Mouse (Mus musculus): ENCODE results near the gene Psme3. TPM values are rescaled to one million over a fixed set of nuclear protein-coding genes. Genes with fewer than 3 reads are reported as not detected.

The Psme3 gene
- polyA plus RNA-seq, 1 experiment from 2014 or later: 44.1 TPM

DNA sequence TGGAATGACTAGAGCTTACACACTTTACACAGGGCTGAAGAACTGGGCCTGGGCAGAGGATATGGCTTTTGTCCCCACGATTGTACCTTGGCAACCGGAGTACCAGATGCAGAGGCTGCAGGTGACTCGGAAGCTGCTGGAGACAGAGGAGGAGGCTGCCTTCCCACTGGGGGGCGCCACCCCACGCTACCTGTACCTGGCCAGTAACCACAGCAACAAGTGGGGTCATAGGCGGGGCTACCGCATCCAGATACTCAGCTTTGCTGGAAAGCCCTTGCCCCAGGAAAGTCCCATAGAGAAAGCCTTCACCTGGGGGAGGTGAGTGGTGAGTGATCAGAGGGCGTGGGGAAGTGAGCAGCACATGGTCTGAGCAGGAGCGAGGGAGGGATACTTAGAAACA, 19.7 kb downstream of the Psme3 start:
- Histone ChIP-seq H3K4me3 (ENCODE audit: low read depth, low read length) (no peak overlapping the region), H3K9ac (replicated peaks; ENCODE audit: low read depth) (no peak overlapping the region), H3K36me3 (ENCODE audit: insufficient read depth, low read length) (no peaks in the 10 kb centered on the region), H3K4me2 (replicated peaks; ENCODE audit: low read depth, low read length) (no peak overlapping the region), H3K9me3 (ENCODE audit: low read length) (no peaks in the 10 kb centered on the region), H3K27me3 (replicated peaks; ENCODE audit: insufficient read depth, low read length) (no peaks in the 10 kb centered on the region), H3K27ac (ENCODE audit: low read length) (no peak overlapping the region), H3K4me1 (ENCODE audit: insufficient read depth, low read depth, low read length) (no peaks in the 10 kb centered on the region)
- DNase-seq (ENCODE audit: low spot score) (no peak), ATAC-seq (no peak)
- WGBS: 74% methylated on average over 9 of the region's 9 CpGs
- TF ChIP-seq CTCF (IDR thresholded peaks at IDR 0.05) (peak; percentile 21; the same call in 1 of the 2 replicates), EP300 (IDR thresholded peaks at IDR 0.05) (no peak)

GRCm38 (mm10) chr11:101338123-101338760, 22.2 kb downstream of the Psme3 start:
- no peak overlapping the region for H3K27ac ChIP-seq (ENCODE audit: low read length)
- TF ChIP-seq CTCF (IDR thresholded peaks at IDR 0.05) (no peak), EP300 (IDR thresholded peaks at IDR 0.05) (no peak)
- WGBS: 1% methylated on average over 9 of the region's 9 CpGs
- no peaks in the 10 kb centered on the region for H3K9me3 ChIP-seq (ENCODE audit: low read length)
- no peaks in the 10 kb centered on the region for H3K4me1 ChIP-seq (ENCODE audit: insufficient read depth, low read depth, low read length)
- H3K36me3 ChIP-seq (ENCODE audit: insufficient read depth, low read length): no peaks in the 10 kb centered on the region
- no peak overlapping the region for H3K4me3 ChIP-seq (ENCODE audit: low read depth, low read length)
- ATAC-seq (peak; percentile 89), DNase-seq (ENCODE audit: low spot score) (peak; percentile 63)
- peak overlapping the region; percentile 32 for H3K4me2 ChIP-seq (replicated peaks; ENCODE audit: low read depth, low read length)
- no peaks in the 10 kb centered on the region for H3K27me3 ChIP-seq (replicated peaks; ENCODE audit: insufficient read depth, low read length)
- no peak overlapping the region for H3K9ac ChIP-seq (replicated peaks; ENCODE audit: low read depth)

GRCm38 (mm10) chr11:101347083-101347775, 31.2 kb downstream of the Psme3 start:
- ATAC-seq: no peak
- WGBS: 62% methylated on average over 10 of the region's 10 CpGs
- no peak for DNase-seq (ENCODE audit: low spot score)
- Histone ChIP-seq H3K27ac (ENCODE audit: low read length) (no peak overlapping the region), H3K4me2 (replicated peaks; ENCODE audit: low read depth, low read length) (no peak overlapping the region), H3K36me3 (ENCODE audit: insufficient read depth, low read length) (no peaks in the 10 kb centered on the region), H3K9me3 (ENCODE audit: low read length) (no peaks in the 10 kb centered on the region), H3K4me3 (ENCODE audit: low read depth, low read length) (no peak overlapping the region), H3K9ac (replicated peaks; ENCODE audit: low read depth) (no peak overlapping the region), H3K4me1 (ENCODE audit: insufficient read depth, low read depth, low read length) (no peaks in the 10 kb centered on the region), H3K27me3 (replicated peaks; ENCODE audit: insufficient read depth, low read length) (no peaks in the 10 kb centered on the region)
- TF ChIP-seq CTCF (IDR thresholded peaks at IDR 0.05) (peak; percentile 29), EP300 (IDR thresholded peaks at IDR 0.05) (no peak)

- WGBS: 62% methylated on average over 7 of the region's 7 CpGs
- no peaks in the 10 kb centered on the region for H3K9me3 ChIP-seq (ENCODE audit: low read length)
- ATAC-seq (no peak), DNase-seq (ENCODE audit: low spot score) (no peak)
- H3K4me1 ChIP-seq (ENCODE audit: insufficient read depth, low read depth, low read length): no peaks in the 10 kb centered on the region
- H3K27me3 ChIP-seq (replicated peaks; ENCODE audit: insufficient read depth, low read length): no peaks in the 10 kb centered on the region
- H3K9ac ChIP-seq (replicated peaks; ENCODE audit: low read depth): no peak overlapping the region
- TF ChIP-seq CTCF (IDR thresholded peaks at IDR 0.05): no peak
- no peak for TF ChIP-seq EP300 (IDR thresholded peaks at IDR 0.05)
- H3K36me3 ChIP-seq (ENCODE audit: insufficient read depth, low read length): no peaks in the 10 kb centered on the region
- no peak overlapping the region for H3K4me3 ChIP-seq (ENCODE audit: low read depth, low read length)
- H3K4me2 ChIP-seq (replicated peaks; ENCODE audit: low read depth, low read length): no peak overlapping the region
- H3K27ac ChIP-seq (ENCODE audit: low read length): no peak overlapping the region
Observed at GRCm38 (mm10) chr11:101348774-101349173, 32.8 kb downstream of the Psme3 start.

DNA sequence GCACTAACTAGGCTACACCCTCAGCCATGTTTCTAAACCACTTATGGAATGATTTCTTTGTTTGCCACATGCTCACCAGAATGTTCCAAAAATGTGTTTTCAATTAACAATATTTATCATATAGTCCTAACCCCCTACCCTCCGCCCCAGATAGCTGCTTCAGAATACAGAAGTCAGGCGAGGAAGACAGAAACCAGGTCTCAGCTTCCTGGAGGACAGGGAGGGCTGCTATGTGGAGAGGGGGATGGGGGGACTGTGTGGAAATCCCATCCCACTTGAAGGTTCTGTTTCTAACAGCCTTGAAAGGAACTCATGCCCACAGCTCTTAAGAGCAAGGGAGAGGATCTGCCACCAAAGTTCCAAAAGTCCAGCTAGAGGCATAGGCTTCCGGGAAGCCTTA, 33.2 kb downstream of the Psme3 start:
- 75% methylated on average over 3 of the region's 3 CpGs for WGBS
- H3K36me3 ChIP-seq (ENCODE audit: insufficient read depth, low read length): no peaks in the 10 kb centered on the region
- ATAC-seq: no peak

DNA sequence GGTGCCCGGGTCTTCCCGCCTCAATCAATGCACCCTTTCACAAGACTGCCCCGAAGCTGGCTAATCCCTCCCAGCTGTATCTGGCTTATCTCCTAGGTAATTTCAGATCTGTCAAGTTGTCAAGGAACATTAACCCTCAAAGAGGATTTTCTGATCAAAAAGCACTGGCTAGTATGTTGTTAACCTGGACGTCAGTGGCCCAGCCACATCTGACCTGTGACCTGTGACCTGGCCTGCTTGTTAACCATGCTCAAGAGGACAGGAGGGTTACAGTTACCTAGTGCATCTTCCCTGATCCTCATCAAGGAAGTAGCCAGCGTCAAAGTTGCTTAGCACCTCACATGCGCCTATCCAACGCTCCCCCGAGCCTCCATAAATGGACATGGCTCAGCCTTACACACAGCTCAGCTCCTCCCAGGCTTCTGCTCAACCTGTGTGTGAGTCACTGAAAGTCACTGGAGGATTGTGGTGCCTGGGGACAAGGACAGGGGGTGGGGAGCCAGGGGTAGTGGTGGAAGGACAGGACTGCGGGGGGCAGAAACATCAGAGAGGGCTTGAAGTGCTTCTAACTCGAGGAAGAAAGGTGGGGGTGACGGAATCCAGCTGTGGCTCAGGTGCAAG, 35.2 kb downstream of the Psme3 start:
- TF ChIP-seq CTCF (IDR thresholded peaks at IDR 0.05) (no peak), EP300 (IDR thresholded peaks at IDR 0.05) (no peak)
- no peak for ATAC-seq
- Histone ChIP-seq H3K9me3 (ENCODE audit: low read length) (no peaks in the 10 kb centered on the region), H3K4me2 (replicated peaks; ENCODE audit: low read depth, low read length) (no peak overlapping the region), H3K36me3 (ENCODE audit: insufficient read depth, low read length) (no peaks in the 10 kb centered on the region), H3K9ac (replicated peaks; ENCODE audit: low read depth) (no peak overlapping the region), H3K4me1 (ENCODE audit: insufficient read depth, low read depth, low read length) (no peaks in the 10 kb centered on the region), H3K27me3 (replicated peaks; ENCODE audit: insufficient read depth, low read length) (no peaks in the 10 kb centered on the region), H3K27ac (ENCODE audit: low read length) (no peak overlapping the region), H3K4me3 (ENCODE audit: low read depth, low read length) (no peak overlapping the region)
- DNase-seq (ENCODE audit: low spot score): no peak
- WGBS: 45% methylated on average over 11 of the region's 11 CpGs

More for the DNA sequence above, 33.2 kb downstream of the Psme3 start:
- Histone ChIP-seq H3K9me3 (ENCODE audit: low read length) (no peaks in the 10 kb centered on the region), H3K27me3 (replicated peaks; ENCODE audit: insufficient read depth, low read length) (no peaks in the 10 kb centered on the region), H3K27ac (ENCODE audit: low read length) (no peak overlapping the region), H3K4me1 (ENCODE audit: insufficient read depth, low read depth, low read length) (no peaks in the 10 kb centered on the region), H3K4me3 (ENCODE audit: low read depth, low read length) (no peak overlapping the region), H3K4me2 (replicated peaks; ENCODE audit: low read depth, low read length) (no peak overlapping the region), H3K9ac (replicated peaks; ENCODE audit: low read depth) (no peak overlapping the region)
- no peak for TF ChIP-seq CTCF (IDR thresholded peaks at IDR 0.05)
- no peak for TF ChIP-seq EP300 (IDR thresholded peaks at IDR 0.05)
- no peak for DNase-seq (ENCODE audit: low spot score)

All from lung, postnatal 0 days (tissue).